Mouse (Mus musculus): ENCODE results near the gene Stard7.

Gene Stard7

GRCm38 (mm10) chr2:127323667-127324066, 53.6 kb downstream of the Stard7 start:
- DNase-seq, result no peak

GRCm38 (mm10) chr2:127324456-127324855, 54.4 kb downstream of the Stard7 start:
- DNase-seq, result no peak

- DNase-seq, result no peak
Observed at GRCm38 (mm10) chr2:127328090-127328851, 58.3 kb downstream of the Stard7 start.

- no peak for DNase-seq
Observed at GRCm38 (mm10) chr2:127332807-127333570, 63.0 kb downstream of the Stard7 start.

GRCm38 (mm10) chr2:127333945-127334603, 64.1 kb downstream of the Stard7 start:
- DNase-seq, result no peak

- no peak for DNase-seq
Observed at GRCm38 (mm10) chr2:127335078-127335541, 65.1 kb downstream of the Stard7 start.

GRCm38 (mm10) chr2:127335767-127336496, 65.9 kb downstream of the Stard7 start, which contains the start of gene Dusp2:
Gene Dusp2 (plus strand): TSS chr2:127336159.
- peak; percentile 81 for DNase-seq

GRCm38 (mm10) chr2:127336497-127336832, 66.4 kb downstream of the Stard7 start:
- no peak for DNase-seq

- no peak for DNase-seq
Observed at GRCm38 (mm10) chr2:127336885-127337284, 66.9 kb downstream of the Stard7 start.

GRCm38 (mm10) chr2:127337531-127337930, 67.5 kb downstream of the Stard7 start:
- no peak for DNase-seq

- peak; percentile 23 for DNase-seq
Observed at GRCm38 (mm10) chr2:127338012-127338411, 68.0 kb downstream of the Stard7 start.

- DNase-seq, result no peak
Observed at GRCm38 (mm10) chr2:127338416-127338815, 68.4 kb downstream of the Stard7 start, which contains the start of gene Astl. Gene Astl (plus strand): TSS chr2:127338639.

GRCm38 (mm10) chr2:127338833-127339232, 68.8 kb downstream of the Stard7 start:
- DNase-seq, result no peak

- no peak for DNase-seq
Observed at GRCm38 (mm10) chr2:127339262-127339661, 69.2 kb downstream of the Stard7 start.

- peak; percentile 72 for DNase-seq
Observed at GRCm38 (mm10) chr2:127341159-127341558, 71.1 kb downstream of the Stard7 start.

- no peak for DNase-seq
Observed at GRCm38 (mm10) chr2:127346334-127346733, 76.3 kb downstream of the Stard7 start.

- DNase-seq, result no peak
Observed at GRCm38 (mm10) chr2:127347147-127347985, 77.3 kb downstream of the Stard7 start.
